Mouse (Mus musculus) gastrocnemius, postnatal 4 days (tissue): ENCODE measurements around the gene H2-M11. TPM values are rescaled to one million over a fixed set of nuclear protein-coding genes. Genes with fewer than 3 reads are reported as not detected.

Experiments
- DNase-seq, 2 experiments: peaks; one replicate each; pipeline ENCODE4 v3.0.0; 2021 to 2022; ENCODE audit warnings: low spot score in 2 of 2, mixed read lengths in 2 of 2
- long read RNA-seq, 2 experiments: library from polyadenylated mRNA; stranded (forward); transcript quantifications; one replicate each; pipeline ENCODE4 v2.0.0; 2021
- total RNA-seq, 2 experiments: library from RNA; stranded (reverse); gene quantifications; 2 replicates each; pipeline ENCODE4 v1.2.3; 2021

H2-M11 gene
- total RNA-seq, result not detected
- long read RNA-seq, experiment 1, result 0 reads
- long read RNA-seq, experiment 2, result 0 reads

GRCm38 (mm10) chr17:36546775-36547174 is at the start of gene H2-M11:
Gene H2-M11, plus strand, starts transcription at chr17:36547075.
- no peak for DNase-seq

GRCm38 (mm10) chr17:36500435-36500834 is 46.4 kb upstream of the H2-M11 start:
- DNase-seq, result no peak

GRCm38 (mm10) chr17:36503910-36504309 is 43.0 kb upstream of the H2-M11 start:
- no peak for DNase-seq

Other genes starting within 250 kb of the H2-M11 start
- not detected for gene H2-M10.1, start 220.9 kb upstream of the H2-M11 start, total RNA-seq
- not detected for gene H2-M10.3, start 178.7 kb upstream of the H2-M11 start, total RNA-seq
- not detected for gene H2-M10.4, start 84.7 kb upstream of the H2-M11 start, total RNA-seq
- gene H2-M9, start 95.6 kb downstream of the H2-M11 start, total RNA-seq, result not detected
- not detected for gene H2-M1, start 125.1 kb downstream of the H2-M11 start, total RNA-seq
- not detected for gene H2-M10.5, start 225.8 kb downstream of the H2-M11 start, total RNA-seq